Mouse (Mus musculus) ES-E14 (cell line): Measurements from ENCODE around the gene Ripor2.

Experiments used
- CHD2 ChIP-seq: IDR thresholded peaks from 2 replicates; pipeline ENCODE4 v1.6.1; 2014; ENCODE audit warnings: mild to moderate bottlenecking, low read depth, low read length, inconsistent platforms
- HCFC1 ChIP-seq: IDR thresholded peaks from 2 replicates; pipeline ENCODE4 v1.6.1; 2012; ENCODE audit warnings: low read length, inconsistent platforms, borderline replicate concordance; ENCODE audit not compliant: insufficient read depth
- MAFK ChIP-seq: IDR thresholded peaks from 2 replicates; pipeline ENCODE4 v1.6.1; 2014; ENCODE audit warnings: mild to moderate bottlenecking, low read depth, low read length, inconsistent platforms; ENCODE audit not compliant: insufficient read depth
- ZC3H11A ChIP-seq: IDR thresholded peaks from 2 replicates; pipeline ENCODE4 v1.6.1; 2012; ENCODE audit warnings: low read depth, mild to moderate bottlenecking, inconsistent platforms, low read length, borderline replicate concordance
- ZNF384 ChIP-seq: IDR thresholded peaks from 2 replicates; pipeline ENCODE4 v1.6.1; 2012; ENCODE audit warnings: low read depth, low read length, inconsistent platforms

DNA sequence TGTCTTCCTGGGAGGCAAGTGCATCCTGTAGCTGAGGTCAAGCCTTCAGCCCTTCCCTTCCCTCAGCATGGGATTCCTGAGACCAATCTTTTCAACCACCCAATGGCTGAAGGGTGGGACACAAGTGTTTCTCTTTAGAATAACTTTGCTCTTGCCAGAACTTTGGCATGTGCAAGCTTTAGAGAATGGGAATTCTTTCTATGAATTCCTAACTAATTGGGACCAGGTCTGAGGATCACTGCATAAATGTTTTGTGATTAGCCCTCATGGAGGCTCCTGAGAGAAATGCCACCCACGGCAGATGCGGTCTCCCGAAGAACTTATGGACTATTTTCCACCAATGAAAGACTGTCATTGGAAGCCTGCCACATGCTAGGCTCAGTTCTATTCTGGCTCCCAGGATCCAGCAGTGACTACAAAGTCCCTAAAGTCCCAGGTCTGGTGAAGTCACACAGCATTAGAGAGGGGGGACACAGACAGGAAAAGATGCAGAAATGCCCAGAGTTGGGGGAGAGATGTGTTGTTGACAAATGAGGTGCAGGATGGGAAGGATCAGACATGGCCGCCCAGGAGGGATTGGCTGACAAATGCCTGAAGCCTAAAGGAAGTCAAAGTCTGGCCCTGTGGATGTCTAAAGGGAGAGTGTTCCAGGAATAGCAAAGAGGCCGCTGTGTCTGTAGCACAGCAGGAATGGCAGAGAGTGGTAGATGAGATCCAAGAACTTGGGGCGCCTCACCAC lies 44.9 kb downstream of the Ripor2 start:
- TF ChIP-seq MAFK, result no peak
- TF ChIP-seq CHD2, result no peak
- no peak for TF ChIP-seq ZNF384
- TF ChIP-seq ZC3H11A, result no peak
- TF ChIP-seq HCFC1, result no peak
